Mouse (Mus musculus): ENCODE data around the gene Caps2.
"Not testable (repeated sequence)": the region's sequence is repeated elsewhere in the genome, so short reads cannot be mapped to it uniquely, and the experiment has no call there.

The Caps2 gene

GRCm38 (mm10) chr10:112163168-112163766, at the start of gene Caps2:
Gene Caps2, plus strand, starts transcription at chr10:112163621.
- DNase-seq, result peak; percentile 1

GRCm38 (mm10) chr10:112125090-112125489, 38.3 kb upstream of the Caps2 start:
- not testable (repeated sequence) for DNase-seq

- DNase-seq, result not testable (repeated sequence)
These were observed 35.7 kb upstream of the Caps2 start for GRCm38 (mm10) chr10:112127682-112128230.

DNA sequence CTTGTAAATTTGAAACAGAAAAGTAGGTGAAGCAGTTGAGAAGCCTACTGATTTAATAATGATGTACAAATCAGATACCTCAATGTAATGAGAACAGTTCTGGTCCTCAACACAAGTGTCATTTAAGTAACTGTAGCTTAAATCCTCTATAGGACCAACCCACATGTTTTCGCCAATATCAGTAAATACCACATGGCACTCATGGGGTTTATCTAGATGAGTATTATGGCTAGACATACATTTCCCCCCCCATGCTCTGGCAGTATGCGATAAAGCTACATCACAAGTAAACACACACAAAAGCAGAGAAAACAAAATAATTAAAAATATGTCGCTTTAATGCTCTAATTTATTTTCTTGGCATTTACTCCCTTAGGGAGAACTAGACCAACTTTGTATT, 31.2 kb upstream of the Caps2 start:
- no peak for DNase-seq

DNA sequence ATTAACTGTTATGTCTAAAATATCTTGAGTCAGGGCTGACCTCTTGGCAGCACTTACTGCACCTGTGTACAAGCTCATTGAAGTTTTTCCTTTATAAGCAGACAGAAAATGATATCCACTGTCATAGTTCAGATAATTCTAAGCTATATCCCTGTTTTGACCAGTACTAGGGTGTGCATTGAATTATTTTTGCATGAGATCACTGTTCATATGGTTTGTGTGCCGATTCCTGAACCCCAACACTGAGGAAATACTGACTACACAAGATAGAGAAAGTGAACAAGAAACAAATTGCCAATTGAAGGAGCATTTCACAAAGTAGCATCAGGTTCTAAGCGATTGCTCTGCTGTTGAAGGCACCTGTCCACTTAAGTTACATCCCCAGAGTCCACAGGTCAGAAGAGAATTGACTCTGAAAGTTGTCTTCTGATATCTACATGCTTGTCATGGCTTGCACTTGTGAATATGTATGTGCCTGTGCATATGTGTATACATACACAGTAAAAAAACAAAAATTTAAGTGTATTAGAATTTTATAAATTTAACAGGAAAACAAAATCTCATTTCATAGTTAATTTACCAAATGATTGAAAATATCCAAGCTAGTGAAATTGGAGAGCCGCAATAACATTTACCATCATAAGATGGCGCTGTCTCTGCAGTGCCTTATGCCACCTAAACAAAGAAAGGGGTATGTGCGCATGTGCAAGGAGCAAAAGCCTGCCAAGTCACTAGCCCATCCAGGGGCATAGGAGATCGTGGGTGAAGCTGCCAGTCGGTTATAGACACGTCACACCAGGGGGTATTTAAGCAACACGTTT, 25.2 kb upstream of the Caps2 start:
- peak; percentile 12 for DNase-seq

DNA sequence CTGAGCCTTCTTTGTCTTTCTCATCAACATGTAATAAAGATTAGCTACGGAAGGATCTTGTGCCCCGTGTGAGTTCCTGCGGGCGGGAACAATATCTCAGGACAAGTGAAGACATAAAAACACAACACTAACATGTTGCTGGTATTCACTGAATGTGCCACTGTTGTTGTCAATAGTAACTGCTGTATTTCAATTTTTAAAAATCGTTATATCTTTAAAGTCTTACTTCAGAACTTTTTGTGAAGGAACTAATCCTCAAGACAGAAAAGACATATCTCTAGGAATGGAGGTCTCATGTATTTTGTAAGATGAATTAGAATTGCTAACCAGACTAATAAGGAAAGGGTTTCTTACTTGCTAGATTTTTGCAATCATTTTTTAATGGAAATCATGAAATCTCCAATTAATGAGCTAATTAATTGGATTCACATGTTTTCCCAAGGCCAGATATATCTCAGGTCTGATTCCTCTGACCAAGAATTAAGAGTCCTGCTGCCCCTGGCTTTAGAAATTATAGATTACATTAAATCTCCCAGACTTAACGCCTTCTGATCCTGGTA, 24.5 kb upstream of the Caps2 start:
- no peak for DNase-seq

GRCm38 (mm10) chr10:112139834-112140233, 23.6 kb upstream of the Caps2 start:
- DNase-seq, result no peak

- DNase-seq, result peak; percentile 53
These were observed 3.4 kb upstream of the Caps2 start, which contains the start of gene Glipr1l3 for GRCm38 (mm10) chr10:112159882-112160560. Gene Glipr1l3, minus strand, starts transcription at chr10:112160327.

GRCm38 (mm10) chr10:112177027-112177426, 13.6 kb downstream of the Caps2 start:
- not testable (repeated sequence) for DNase-seq

DNA sequence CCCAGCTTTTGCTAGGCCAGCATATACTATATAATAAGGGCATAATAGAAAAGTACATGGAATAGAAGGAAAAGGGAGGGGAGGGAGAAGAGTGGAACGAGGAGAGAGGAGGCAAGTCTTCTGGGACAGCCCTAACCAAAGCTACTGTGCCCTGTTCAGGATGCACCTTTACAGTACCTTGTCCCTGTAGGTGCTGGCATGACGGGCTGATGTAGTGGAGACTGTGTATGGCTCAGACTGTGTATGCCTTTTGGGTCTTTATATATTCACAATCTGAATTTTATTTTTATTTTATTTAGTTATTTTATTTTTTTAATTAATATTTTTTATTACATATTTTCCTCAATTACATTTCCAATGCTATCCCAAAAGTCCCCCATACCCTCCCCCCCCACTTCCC, 30.5 kb downstream of the Caps2 start:
- DNase-seq, result not testable (repeated sequence)

DNA sequence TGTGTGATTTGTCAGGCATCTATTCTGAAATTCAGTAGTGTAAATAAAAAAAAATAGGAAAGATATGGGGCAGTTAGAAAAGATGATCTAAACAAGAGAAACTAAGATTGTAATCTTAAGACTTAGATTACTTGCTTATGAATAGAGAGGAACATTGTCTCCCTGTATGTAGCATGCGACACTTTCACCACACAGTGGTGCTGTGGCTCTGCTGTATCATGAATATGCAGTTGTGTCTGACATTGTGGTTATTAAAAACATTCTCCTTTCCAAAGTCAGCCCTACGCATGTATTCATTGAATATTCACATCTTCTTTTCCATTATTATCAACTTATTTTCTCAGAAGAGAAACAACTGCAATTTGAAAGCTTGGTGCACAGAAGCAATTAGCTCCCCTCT, 40.0 kb downstream of the Caps2 start:
- DNase-seq, result no peak

DNA sequence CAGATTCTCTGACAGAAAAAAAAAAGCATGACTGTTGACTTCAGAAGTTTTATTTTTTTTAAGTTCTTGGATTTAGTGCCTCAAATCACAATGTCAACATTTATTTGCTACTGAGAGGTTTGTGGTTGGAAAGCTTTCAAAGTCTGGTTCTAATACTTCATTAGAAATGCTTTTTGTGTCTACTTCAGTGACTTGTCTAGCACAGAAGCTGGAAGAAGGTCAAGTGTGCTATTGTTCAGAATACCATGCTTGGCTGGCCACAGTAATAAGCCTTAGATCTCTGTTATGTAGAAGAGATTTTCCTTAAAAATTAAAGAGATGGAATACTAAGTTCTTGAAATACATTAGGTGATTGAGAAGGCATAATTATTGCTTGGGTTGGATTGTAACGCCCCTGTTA, 63.7 kb downstream of the Caps2 start:
- no peak for DNase-seq

- not testable (repeated sequence) for DNase-seq
These were observed 65.8 kb downstream of the Caps2 start for GRCm38 (mm10) chr10:112229091-112229843.

DNA sequence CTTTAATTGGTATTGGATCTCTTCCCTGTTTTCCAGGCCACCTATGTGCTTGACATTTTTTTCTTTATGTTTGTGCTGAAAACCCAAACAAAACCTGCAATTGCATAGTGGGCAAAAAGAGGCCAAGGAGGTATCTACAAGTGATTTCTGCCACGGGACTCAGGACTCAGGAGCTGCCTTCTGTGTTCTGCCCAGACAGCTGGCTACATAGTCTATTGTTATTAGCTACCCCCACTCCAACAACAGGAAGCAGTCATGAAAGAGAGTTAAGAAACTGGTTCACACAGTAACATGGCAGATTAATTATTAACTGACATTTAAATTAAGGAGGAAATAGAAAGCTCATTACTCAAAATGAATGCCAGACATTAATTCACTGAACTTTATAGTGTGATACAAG, 69.3 kb downstream of the Caps2 start:
- not testable (repeated sequence) for DNase-seq

GRCm38 (mm10) chr10:112235396-112235940, 72.0 kb downstream of the Caps2 start:
- DNase-seq, result not testable (repeated sequence)

GRCm38 (mm10) chr10:112248273-112248672, 84.9 kb downstream of the Caps2 start:
- DNase-seq, result no peak

DNA sequence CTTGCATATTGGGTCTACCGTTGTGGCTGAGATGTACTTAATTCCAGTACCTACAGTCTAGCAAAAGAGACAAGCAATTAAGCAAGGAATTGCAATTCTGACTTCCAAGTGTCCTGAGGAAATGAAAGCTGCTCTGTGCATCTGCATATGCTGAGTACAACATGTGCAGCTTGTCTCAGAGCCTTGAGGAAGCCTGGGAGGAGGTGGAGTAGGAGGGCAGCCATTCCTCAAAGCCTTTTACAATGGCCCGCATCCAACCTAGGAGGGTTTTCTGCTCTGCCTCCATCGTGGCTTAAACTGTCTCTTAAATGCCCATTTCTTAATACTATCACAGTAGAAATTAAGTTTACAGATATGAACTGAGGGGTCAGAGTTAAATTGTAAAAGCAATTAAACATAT, 100.0 kb downstream of the Caps2 start:
- no peak for DNase-seq

All from cerebellum, adult 9-10 months (tissue).